Mouse (Mus musculus): ENCODE data around the gene Slc11a1.
A peak's percentile ranks its signal among the peaks of the same experiment; 100 is the strongest.

Gene Slc11a1

DNA sequence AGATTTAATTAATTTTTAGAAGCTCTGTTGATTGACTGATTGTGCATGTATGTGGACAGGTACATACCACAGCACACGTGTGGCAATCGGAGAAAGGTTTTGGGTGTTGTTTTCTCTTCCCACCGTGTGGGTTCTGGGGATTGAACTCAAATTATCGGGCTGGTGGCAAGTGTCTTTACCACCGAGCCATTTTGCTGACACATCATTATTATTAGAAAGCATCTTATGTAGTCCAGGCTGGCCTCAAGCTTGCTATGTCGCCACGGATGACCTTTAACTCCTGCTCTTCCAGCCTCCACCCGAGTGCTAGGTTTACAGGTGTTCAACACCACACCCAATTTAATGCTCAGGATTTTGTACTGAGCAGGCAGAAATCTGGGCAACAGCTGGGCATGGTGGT, 37.7 kb downstream of the Slc11a1 start:
- no peak for DNase-seq

DNA sequence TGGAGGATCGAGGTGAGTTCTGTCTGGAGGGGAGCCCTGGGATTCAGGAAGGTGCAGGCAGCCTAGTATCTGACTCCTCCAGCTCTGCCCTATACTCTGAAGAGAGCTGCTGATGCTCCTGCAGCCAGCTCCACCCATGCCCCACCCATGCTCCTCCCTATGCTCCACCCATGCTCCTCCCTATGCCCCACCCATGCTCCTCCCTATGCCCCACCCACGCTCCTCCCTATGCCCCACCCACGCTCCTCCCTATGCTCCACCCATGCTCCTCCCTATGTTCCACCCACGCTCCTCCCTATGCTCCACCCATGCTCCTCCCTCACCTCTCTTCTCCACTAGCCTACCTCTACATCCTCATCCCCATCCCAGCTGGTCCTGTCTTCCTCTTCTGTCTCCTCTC, 40.1 kb downstream of the Slc11a1 start:
- DNase-seq = peak; percentile 29

DNA sequence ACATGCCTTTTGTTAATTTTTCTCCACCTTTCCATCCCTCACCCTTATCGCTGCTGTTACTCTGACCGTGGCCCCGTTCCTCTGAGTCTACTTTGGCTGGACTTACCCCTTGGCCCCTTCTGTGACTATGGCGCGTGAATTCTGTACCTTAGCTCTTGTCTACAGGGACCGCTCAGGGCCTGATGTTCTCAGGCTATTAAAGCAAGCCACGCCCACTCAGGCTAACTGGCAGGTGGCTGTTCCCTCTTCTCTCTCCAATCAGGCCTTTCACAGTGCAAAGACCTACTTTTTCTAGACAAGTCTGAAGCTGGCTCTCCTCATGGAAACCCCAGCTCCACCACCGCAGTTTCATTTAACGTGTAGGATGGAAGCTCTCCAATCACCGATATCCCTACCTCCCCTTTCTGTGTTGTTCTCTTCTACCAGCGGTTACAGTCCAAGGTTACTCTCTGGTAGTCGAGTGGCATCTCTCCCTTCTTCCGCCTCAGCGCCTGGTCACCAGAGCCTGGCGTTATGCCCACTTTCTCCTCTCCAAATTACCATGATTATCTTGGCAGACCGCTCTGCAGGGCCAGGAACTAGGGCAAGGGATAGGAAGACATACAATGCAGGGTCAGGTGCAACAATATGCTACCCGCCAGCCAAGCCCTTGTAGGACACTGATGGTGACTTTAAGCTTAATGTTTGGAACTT, 43.9 kb downstream of the Slc11a1 start:
- DNase-seq = peak; percentile 85

DNA sequence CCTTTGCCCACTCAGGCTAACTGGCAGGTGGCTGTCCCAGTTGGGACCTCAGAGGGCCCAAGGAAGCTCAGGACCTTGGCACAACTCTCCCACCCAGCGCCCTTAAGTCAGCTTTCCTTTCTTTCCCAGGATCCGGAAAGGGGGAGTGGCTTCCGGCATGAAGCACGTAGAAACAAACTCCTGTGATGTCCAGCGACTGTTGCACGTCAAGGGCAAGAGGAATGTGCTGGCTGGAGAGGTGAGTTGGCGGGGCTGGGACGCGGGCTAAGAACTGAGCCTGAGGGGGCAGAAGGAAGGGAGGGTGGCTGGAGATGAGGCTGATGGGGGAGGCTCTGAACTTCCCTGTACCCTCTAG, 44.4 kb downstream of the Slc11a1 start:
- DNase-seq = no peak

DNA sequence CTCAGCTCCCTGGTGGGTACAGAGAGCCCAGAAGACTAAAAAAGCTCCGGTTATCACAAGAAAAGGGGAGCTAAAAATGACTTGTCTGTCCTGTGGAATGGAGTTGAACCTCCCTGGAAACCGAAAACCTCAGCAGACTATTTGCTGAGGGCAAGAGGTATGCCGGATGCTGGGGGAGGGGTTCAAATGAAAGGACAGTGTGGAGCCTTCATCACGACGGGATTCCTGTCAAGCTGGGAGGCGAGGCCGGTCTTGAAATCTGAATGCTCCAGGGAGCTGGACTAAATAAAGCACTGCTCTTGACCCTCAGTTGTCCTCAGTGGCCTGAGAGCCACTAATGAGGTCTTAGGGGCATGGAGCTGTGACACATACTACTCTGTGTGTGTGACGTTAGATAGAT, 48.2 kb downstream of the Slc11a1 start:
- DNase-seq = no peak

DNA sequence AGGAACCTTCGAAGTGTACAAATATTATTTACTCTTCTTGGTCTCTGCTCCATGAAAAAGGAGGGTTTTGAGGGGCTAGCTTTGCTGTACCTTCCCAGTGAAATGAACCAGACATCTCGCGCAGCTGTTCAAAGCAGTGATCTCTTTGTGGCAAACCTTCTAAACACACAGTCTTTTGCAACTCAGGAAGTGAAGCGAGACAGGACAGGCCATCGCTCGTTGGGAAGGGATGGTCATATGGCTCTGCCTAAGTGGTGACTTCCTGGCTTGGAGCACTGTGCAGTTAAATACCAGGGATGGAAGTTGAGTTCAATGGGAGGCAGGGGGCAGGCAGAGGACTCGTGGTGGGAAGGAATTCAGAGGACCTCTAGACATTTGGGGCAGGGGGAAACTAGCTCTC, 50.9 kb downstream of the Slc11a1 start:
- no peak for DNase-seq

DNA sequence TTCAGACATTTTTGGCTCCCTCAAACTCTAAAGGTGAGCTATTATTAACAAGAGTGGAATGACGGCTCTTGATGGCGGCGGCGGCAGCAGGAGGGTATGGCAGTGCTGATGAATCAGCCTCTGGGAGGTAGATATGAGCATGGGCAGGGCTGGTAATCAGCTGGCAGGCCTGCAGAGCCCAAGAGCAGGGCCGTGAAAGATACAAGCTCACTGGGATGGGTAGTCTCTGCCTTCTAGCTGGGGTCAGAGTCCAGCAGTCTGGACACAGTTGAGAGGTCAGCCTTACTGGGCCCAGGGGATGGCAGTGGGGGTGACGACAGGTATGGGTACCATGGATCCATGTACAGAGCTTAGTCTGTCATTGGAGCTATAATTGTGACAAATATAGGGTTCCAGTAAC, 58.2 kb downstream of the Slc11a1 start:
- DNase-seq = no peak

DNA sequence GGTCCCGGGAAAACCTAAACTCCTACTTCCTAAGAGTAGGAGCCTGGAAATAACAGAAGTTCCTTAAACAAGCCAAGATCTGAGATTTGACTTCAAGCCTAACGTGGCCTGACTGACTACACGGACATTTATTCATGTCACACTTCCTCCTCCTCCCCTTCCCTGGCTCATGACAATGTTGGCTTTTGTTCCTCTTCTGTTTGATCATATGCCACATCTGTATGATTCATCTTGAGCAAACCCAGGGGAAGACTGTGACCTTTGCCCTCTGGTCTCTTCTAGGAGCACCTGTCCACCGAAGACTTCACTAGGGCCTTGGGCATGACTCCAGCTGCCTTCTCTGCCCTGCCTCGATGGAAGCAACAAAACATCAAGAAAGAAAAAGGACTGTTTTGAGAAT, 59.6 kb downstream of the Slc11a1 start:
- DNase-seq = no peak

DNA sequence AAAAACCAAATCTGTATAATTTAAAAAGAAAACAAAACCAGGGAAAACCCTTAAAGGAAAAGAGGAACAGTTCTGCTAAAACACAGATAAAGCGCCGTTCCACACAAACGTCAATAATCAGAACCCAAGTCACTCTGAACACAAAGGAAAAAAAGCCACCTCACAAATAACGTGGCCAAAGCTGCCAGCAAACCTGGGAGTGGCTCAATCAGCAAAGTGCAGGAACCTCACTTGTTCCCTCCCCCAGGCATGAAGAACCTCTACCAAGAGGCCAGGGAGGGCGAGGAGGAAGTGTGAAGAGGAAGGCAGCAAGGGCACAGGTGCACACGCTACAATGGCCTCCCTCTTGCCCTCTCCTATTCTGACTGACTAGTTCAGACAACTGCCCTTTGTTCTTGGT, 60.6 kb downstream of the Slc11a1 start:
- no peak for DNase-seq
